Mouse (Mus musculus) megakaryocyte, embryonic 14.5 days (primary cell): ENCODE results near the gene Ptpn6. TPM values are rescaled to one million over a fixed set of nuclear protein-coding genes. Genes with fewer than 3 reads are reported as not detected.

Experiments used
- H3K27me3 ChIP-seq: replicated peaks from 2 replicates; pipeline ENCODE3; 2012; ENCODE audit warnings: inconsistent platforms
- H3K36me3 ChIP-seq: replicated peaks from 2 replicates; pipeline ENCODE3; 2012; ENCODE audit warnings: low read length, inconsistent platforms, mixed read lengths
- H3K4me1 ChIP-seq: 2 replicates; pipeline ENCODE4 v1.6.1; 2012; ENCODE audit warnings: inconsistent platforms
- H3K4me3 ChIP-seq: replicated peaks from 2 replicates; pipeline ENCODE3; 2012; ENCODE audit warnings: moderate library complexity, mild to moderate bottlenecking, inconsistent platforms
- H3K9me3 ChIP-seq: 2 replicates; pipeline ENCODE4 v1.6.1; 2012; ENCODE audit warnings: inconsistent platforms
- FLI1 ChIP-seq: IDR thresholded peaks from 2 replicates; pipeline ENCODE4 v1.6.1; 2012; ENCODE audit warnings: low read length, inconsistent platforms, mixed read lengths
- GATA1 ChIP-seq: IDR thresholded peaks from 3 replicates; pipeline ENCODE4 v1.6.1; 2012; ENCODE audit warnings: mixed read lengths, low read length, inconsistent platforms, borderline replicate concordance
- polyA plus RNA-seq: library from polyadenylated mRNA; stranded (reverse); fragments of >175 nt; gene quantifications from 2 replicates; pipeline ENCODE4 v1.2.3, GENCODE M21; 2012; ENCODE audit warnings: low replicate concordance; ENCODE audit not compliant: insufficient read depth

Gene Ptpn6
- polyA plus RNA-seq, 1 experiment, result 20.1 TPM

DNA sequence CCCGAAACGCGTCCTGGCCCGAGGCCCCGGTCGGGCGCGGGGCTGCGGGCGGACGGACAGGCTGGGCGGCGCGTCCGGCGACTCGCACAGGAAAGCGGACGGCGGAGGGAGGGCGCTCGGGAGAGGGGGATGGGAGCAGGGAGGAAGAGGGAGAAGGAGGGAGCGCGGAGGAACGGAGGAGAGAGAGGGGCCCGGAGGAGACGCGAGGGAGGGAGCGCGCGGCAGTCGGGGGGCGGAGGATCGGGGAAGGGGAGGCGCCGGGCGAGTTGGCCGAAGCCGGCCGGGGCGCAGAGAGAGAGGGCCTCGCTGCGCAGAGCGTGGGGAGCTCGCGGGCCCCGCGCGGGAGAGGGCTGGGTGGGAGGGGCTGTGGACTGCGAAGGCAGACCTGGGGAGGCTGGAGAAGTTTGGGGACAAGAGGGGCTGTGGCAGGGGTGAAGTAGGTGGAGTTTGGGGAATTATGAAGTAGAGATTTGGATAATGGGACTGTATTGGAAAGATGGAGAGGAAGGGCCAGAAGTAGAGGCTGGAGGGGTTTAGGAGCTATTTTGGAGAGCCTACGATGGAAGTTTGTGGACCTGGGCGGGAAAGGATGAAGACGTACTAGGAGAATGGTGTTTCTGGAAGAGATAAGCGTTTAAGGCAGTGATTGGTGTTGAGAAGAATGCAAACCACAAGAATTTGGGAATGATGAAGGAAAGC lies 18.3 kb upstream of the Ptpn6 start:
- H3K36me3 ChIP-seq, result peaks cover 14% of the 10 kb centered on the region
- peaks cover 55% of the 10 kb centered on the region for H3K4me1 ChIP-seq
- no peaks in the 10 kb centered on the region for H3K9me3 ChIP-seq
- no peak for TF ChIP-seq FLI1
- no peak for TF ChIP-seq GATA1
- H3K4me3 ChIP-seq, result peak overlapping the region; percentile 97
- H3K27me3 ChIP-seq, result peaks cover 29% of the 10 kb centered on the region

DNA sequence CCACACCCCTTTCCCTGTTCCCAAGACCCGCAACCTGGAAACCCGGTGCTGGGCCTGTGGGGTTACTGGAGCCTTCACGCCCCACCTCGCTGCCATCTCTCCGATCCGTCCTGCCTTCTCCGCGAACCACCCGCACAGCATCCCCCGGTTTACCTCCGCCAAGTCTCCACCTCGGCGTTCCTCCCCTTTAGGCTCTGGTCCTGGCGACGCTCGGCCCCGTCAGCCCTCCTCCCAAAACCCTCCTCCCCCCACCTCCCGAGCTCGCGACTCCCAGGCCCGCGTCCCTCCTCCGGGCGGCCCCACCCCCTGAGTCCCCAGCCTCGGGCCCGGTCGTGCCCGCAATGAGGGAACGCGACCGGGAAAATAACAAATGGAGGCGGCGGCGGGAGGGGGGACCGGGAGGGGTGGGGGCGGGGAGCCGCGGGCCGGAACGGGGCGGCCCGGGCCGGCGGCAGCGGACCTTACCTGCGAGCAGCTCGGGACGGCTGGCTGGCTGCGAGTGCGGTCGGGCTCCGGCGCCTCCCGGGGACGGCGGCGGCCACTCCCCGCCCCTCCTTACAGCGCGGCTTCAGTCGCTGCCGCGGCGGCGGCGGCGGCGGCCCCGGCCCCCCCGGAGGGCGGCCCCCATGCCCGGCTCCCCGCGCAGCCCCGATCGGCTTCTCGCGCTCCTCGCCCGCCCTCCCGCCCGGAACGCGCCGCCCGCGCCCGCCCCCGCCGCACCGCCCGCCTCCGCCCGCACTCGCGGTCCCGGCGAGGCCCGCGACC lies 17.5 kb upstream of the Ptpn6 start, which contains the start of the genes Gm45234 and Atn1:
Gene Gm45234, minus strand, starts transcription at position 191 of the 765 bp plus-strand sequence.
Gene Atn1, minus strand, starts transcription at position 694 of the 765 bp plus-strand sequence.
- Histone ChIP-seq H3K9me3 (no peaks in the 10 kb centered on the region), H3K36me3 (peaks cover 7% of the 10 kb centered on the region), H3K27me3 (peaks cover 23% of the 10 kb centered on the region), H3K4me3 (peak within 1 kb of the TSS; percentile 97), H3K4me1 (peaks cover 55% of the 10 kb centered on the region)
- TF ChIP-seq FLI1, result no peak
- TF ChIP-seq GATA1, result no peak

DNA sequence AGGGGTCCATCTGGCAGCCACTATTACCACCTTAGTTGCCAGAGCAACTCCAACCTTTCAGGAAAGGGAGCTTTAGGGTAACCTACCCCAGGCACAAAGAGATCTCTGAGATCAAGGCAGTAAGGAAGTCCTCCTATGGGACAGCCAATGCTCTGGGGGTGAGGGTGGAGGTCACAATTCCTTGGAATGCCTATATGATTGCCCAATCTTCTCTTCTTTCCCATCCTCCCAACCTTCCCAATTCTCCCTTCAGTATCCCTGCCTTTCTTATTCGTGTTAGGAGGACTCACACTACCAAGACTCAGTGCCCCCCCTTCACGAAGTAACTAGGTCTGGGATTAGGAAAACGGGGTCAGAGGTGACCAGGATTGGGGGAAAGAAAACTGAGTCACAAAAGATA lies 16.8 kb upstream of the Ptpn6 start:
- TF ChIP-seq GATA1, result no peak
- no peak for TF ChIP-seq FLI1

DNA sequence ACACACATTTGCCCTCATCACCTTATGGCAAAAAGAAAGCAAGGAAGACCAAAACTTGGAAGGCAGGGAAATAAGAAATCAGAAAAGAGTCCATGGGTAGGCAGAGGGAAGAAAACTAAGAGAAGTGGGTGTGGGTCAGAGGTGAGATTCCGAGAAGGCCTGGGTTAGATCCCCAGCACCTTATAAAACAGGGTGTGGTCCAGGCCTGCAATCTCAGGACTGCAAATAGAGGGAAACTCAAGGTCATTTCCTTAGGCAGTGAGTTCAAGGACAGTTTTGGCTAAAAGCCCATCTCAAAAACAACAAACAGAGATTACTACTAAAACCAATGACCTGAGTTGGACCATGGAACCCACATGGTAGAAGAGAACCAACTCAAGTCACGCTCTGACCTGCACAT lies 15.3 kb upstream of the Ptpn6 start:
- H3K27me3 ChIP-seq, result peaks cover 16% of the 10 kb centered on the region
- H3K9me3 ChIP-seq, result no peaks in the 10 kb centered on the region
- TF ChIP-seq GATA1 (no peak), FLI1 (no peak)
- no peak overlapping the region for H3K4me3 ChIP-seq
- peaks cover 15% of the 10 kb centered on the region for H3K36me3 ChIP-seq
- H3K4me1 ChIP-seq, result peaks cover 47% of the 10 kb centered on the region

More for the DNA sequence above, 16.8 kb upstream of the Ptpn6 start:
- Histone ChIP-seq H3K27me3 (peaks cover 18% of the 10 kb centered on the region), H3K36me3 (peaks cover 6% of the 10 kb centered on the region), H3K9me3 (no peaks in the 10 kb centered on the region), H3K4me1 (peaks cover 55% of the 10 kb centered on the region), H3K4me3 (peak overlapping the region; percentile 97)

DNA sequence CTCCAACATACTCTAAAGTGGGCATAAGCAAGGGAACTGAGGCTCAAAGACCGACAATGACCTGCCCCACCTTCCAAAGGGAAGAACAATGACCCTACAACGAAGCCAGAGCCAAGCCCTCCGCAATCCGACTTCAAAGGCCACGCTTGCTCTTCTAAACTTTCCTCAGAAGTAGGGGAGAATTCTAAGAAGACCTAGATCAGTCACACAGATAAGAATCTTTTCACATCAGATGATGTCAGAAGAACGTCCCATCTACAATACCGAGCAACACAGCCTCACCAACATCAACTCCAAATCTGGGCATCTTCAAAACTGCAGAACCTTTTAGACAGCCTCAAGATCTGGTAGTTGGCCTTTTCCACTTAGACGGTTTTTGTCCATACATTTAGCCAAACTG lies 11.9 kb upstream of the Ptpn6 start:
- Histone ChIP-seq H3K4me1 (peaks cover 36% of the 10 kb centered on the region), H3K27me3 (peaks cover 7% of the 10 kb centered on the region), H3K4me3 (no peak overlapping the region), H3K36me3 (peaks cover 36% of the 10 kb centered on the region), H3K9me3 (no peaks in the 10 kb centered on the region)
- TF ChIP-seq FLI1 (no peak), GATA1 (no peak)

DNA sequence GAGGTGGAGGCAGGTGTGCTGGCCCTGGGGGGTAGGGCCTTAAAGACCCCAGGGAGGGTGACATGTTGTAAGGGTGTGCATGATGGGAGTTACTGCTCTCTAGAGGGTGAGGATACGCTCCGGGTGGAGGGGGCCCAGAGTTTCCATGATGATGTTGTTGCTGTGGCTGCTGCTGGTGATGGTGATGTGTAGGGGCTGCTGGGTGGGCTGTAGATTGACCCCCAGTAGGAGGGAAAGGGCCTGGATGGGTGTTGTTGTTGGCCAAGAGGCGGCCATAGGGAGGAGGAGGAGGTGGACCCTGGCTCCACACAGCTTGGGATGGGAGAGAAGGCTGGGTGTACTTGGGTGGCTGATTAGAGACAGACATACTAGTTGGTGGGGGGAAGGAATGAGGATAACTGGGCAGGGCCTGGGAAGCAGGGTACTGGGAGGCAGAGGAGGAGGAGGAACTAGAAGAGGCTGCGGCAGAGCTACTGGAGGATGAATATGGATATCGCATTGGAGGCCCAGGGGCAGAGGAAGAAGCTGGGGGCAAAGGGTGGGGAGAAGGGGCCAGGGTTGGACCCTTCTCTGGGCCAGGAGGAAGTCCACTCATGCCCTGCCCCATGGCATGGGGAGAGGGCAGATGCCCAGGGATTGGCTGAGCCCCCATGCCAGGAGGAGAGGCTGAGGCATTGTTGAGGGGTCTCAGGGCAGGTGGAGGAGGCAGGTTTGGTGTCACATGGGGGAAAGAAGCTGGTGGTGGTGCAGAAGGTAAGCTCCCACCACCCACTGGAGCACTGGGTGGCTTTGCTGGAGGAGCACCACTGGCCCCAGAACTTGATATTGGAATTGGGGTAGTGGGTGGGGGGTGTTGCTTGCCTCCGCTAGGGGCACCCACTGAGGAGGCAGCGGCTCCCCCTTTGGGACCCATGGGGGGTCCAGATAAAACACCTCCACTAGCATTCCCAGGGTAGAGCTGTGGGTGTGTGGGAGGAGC lies 8.4 kb upstream of the Ptpn6 start:
- Histone ChIP-seq H3K4me1 (peaks cover 45% of the 10 kb centered on the region), H3K27me3 (no peaks in the 10 kb centered on the region), H3K4me3 (peak overlapping the region; percentile 95), H3K36me3 (peaks cover 53% of the 10 kb centered on the region), H3K9me3 (no peaks in the 10 kb centered on the region)
- TF ChIP-seq GATA1 (no peak), FLI1 (no peak)

DNA sequence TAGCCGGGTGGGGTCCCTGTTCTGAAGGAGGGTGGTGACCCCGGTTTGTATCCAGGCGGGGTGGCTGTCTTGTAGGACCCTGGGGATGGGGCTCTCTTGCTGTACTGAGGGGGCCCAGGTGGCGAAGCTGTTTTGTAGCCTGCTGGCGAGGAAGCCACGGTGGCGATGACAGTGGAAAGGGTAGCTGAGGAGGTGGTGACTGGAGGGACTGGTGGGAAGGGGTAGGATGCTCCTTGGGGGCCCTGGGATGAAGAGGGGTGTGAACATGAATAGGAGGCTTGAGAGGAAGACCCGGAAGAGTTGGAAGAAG lies 7.7 kb upstream of the Ptpn6 start:
- Histone ChIP-seq H3K36me3 (peaks cover 53% of the 10 kb centered on the region), H3K4me1 (peaks cover 50% of the 10 kb centered on the region), H3K27me3 (no peaks in the 10 kb centered on the region), H3K4me3 (peak overlapping the region; percentile 95), H3K9me3 (no peaks in the 10 kb centered on the region)
- TF ChIP-seq FLI1 (no peak), GATA1 (no peak)

DNA sequence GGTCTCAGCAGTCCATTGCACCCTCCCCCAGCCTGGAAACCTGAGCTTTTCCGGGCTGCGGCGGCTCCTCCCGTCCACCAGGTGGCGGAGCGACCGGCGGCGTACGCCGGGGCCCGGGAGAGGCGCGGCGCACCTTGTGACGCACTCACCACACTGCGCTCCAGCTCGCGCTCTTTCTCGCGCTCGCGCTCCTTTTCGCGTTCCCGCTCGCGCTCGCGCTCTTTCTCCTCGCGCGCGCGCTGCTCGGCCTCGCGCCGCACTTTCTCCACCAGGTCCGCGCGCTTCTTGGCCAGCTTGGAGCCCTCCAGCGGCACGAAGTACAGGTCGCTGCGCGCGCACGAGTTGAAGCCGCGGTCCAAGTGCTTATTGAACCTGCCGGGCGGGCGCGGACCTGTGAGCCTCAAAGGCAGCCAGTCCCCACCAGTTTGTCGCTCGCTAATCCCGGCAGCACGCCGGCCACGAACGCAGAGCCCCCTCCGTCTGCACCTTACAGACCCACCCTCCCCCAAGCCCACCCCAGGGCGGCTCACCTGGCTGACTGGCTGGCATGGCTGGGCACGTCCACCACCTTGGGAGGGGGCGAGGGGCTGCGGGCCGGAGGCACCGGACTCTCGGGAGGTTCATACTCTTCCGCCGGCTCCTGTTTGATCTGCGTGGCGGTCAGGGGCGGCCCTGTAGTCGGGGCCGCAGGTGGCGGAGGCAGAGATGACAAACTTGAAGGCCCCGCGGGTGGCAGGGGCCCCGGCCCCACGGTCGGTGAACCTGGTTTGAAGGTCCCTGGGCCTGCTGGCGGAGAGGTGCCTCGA lies 7.2 kb upstream of the Ptpn6 start:
- Histone ChIP-seq H3K9me3 (no peaks in the 10 kb centered on the region), H3K27me3 (no peaks in the 10 kb centered on the region), H3K4me1 (peaks cover 50% of the 10 kb centered on the region), H3K36me3 (peaks cover 53% of the 10 kb centered on the region), H3K4me3 (peak overlapping the region; percentile 95)
- TF ChIP-seq GATA1, result no peak
- no peak; the same call in 1 of the 2 replicates for TF ChIP-seq FLI1
